Mouse (Mus musculus): Measurements from ENCODE around the gene Acot5.
"Not testable (repeated sequence)": the region's sequence is repeated elsewhere in the genome, so short reads cannot be mapped to it uniquely, and the experiment has no call there.

Gene Acot5

DNA sequence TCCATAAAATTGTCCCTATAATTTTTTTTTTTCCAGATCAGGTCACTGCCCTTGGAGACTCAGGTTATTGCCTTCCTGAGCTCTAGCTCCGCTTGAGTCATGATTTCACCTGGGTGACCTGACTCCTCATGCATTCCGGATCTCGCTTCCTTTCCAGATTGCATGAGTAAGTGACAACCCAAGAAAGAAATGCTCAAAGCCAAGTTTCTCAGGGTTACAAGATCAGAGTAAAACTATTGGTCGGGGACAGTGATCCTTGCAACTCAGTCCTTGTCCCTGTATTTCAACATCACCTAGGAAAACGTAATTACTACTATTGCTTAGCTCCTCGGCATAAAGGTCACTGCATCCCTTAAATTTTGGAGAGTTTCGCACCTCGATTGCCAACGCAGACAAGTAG, at the start of gene Acot5:
TSS of gene Acot5 (plus strand) at position 340 of the 400 bp plus-strand sequence.
- no peak for DNase-seq

DNA sequence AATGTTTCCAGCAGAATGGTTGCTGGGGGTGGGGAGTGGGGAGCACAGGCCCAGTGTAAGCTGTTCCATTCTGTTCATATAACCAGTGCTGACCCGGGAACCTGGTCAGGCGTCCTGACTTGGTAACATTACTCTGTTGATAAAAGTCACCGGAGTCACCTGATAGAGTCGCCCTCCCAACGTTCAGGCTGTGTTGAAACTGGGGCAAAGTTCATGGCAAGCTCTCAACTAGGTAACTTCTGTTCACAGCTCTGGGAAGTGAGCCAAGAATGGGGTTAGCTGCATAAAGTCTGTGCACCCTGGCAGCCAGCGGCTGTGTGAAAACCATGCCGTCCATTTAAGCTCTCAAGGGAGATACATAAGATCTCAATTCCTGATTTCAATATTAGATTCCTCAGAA, 48.6 kb upstream of the Acot5 start:
- DNase-seq, result peak; percentile 92

DNA sequence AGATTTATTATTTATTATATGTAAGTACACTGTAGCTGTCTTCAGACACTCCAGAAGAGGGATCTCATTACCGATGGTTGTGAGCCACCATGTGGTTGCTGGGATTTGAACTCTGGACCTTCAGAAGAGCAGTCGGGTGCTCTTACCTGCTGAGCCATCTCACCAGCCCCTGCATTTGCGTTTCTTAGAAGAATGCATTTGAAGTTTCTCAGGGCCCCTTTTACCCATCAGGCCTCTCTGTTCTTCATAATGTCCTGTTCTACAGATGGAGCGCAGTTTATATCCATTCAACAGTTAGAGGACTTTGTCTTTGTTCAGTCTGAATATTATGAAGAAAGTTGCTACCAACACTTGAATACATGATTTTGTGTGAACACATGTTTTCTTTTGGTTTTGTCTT, 46.9 kb upstream of the Acot5 start:
- not testable (repeated sequence) for DNase-seq

DNA sequence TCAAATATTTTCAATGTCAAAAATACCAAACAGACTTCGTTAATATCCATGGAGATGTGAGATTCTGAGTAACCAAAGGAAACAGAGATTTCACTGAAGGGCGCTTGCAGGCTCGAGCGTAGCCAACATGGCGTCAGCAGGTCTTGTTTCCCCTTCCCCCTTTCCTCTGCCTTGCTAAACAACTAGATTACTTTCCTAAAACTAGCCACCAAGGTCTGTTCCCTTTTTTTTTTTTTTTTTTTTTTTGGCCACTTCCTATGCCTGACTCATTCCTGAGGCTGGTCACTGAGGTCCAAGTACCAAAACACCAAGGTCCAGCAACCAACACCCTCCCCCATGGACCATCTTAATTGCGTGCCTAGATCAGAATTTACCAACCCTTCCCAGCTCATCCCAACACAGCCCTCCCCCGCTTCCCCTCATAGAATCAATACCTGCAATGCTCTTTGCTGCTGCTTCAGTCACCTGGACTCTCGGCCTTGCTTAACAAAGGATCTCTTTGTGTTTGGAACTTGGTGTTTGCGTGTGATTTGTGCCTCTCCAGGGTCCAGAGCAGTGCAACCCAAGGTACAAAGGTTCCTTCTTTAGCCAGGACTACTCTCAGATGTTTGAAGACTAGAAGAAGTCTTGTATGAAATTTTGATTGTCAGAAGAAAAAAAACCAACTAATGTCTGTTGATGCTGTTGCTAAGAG, 45.9 kb upstream of the Acot5 start:
- no peak for DNase-seq

DNA sequence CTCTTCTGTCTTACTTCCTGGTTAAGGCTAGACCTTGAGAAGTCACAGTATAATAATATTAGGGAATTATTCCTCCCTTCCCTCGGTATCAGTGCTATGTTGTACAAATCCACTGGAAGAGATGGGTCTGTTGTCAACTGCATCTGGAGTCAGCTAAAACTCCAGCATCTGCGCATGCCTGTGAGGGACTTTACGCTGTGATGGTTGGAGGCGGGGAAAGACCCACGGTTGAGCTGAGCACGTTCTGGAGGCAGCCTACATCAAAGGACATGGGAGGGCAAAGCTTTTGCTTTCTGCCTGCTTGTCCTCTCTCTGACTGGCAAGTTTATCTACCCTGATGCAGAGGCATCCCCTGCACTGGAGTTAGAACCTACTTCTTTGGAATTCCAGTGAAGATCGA, 43.2 kb upstream of the Acot5 start:
- DNase-seq, result no peak

DNA sequence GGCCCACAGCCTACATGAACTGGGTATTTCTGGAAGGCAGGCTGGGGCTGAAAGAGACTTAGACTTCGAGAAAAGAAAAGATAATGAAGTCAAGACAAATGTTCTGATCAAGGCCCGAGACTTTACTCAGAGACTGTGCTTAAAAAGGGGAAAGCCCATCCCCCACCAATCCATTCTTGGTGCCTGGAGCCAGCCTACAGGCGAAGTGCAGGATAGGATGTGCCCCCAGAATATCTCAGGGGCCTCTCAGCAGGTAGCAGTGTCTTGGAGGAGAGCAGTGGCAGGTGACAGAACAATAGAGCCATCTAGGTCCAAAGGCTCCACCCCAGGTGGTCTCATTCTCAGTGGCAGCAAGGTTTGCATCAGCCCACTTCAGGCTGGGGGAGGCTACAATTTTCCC, 40.8 kb upstream of the Acot5 start:
- DNase-seq, result not testable (repeated sequence)

DNA sequence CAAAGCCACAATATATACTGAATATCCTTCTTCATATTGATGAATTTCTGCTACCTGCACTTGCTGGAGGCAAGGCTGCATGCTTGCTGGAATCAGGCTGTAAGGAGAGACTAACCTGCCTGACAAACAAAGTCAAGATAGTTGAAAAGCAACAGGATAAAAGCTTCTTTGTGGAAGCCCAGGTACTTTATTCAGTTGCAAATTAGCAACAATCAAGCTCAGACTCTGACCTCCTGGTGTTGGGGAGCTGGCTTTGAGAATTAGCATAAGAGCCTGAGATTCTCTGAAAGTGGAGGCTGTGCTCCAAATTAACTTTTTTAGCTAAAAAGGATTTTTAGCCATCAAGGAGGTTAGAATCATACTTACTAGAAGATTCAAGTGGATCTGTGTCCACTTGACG, 40.1 kb upstream of the Acot5 start:
- not testable (repeated sequence) for DNase-seq

DNA sequence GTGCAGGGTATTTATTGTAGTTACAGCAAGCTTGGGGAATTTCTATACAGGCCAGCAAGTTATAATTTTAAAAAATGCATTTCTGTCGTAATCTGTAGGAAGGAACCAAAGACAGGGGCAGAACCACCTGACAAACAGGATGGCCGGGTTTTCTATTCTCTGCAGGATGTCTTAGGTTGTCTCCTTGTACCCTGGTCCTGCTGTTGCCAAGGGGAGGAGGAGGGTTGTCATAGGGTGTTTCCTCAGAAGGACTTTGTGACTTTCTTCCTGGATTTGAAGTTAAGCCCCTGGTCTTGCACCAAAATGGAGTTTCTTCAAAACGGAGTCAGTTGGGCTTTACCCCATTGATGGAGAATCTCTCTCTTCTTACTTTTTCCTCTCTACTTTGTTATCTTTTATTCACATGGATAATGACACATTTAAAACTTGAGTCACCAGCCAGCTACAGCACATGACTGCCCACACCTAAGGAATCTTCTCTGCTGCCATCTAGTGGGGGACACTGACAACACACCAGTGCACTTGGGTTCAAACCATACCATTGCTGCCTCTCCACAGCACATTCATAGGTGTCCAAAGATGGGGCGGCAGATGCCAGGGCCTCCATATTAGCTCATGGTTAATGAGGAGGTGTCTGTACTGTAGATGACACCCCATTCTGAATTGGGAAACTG, 38.3 kb upstream of the Acot5 start:
- DNase-seq, result peak; percentile 92

DNA sequence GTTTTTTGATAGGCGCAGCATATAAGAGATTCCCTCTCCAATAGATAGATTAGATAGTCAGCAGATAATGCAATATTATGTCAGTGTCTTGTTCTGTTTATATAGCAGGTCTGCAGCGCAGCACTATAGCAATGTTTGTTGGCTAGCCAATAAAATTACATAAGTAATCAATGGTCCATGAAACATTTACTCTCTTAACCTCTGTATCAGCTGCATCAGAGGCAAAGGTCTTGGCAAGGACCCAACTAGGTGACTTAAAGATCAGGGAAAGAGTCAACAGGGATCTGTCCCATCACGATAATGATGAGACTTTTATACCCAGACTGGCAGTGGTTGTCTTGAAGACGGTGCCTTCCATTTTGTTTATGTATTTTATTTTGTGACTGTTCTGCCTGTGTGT, 36.3 kb upstream of the Acot5 start:
- DNase-seq, result no peak

DNA sequence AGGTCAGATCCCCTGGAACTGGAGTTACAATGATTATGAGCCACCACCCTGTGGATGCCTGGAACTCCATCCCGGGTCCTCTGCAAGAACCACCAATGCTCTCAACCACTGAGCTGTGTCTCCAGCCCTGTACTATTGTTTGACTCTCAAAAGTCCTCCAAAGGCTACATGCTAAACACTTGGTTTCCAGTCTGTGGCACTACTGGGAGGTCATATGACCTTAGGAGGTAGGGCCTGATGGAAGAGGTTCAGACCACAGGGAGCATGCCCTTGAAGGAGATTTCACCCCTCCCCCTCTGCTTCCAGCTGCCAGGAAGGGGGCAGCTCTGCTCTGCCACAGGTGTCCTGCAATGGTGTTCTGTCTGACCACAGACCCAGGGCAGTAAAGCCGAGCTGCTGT, 35.8 kb upstream of the Acot5 start:
- DNase-seq, result not testable (repeated sequence)

DNA sequence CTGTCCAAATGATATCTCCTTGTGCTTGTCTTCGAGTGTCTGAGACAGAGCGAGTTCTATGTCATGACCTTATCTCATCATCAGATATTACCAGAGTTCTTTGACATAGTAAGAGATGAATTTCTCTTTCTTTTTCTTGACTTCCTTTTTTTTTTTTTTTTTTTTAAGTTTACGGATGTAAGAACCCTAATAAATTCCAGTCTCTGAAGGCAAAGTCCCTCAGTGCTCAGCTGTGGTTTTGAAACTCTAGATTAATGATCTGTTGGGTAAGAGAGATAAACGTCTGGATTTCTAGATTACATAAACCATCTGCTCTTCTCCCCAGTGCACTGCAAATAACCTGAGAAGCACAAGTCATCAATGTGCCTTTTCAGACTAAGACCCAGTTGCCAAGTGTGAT, 35.0 kb upstream of the Acot5 start:
- DNase-seq, result no peak

DNA sequence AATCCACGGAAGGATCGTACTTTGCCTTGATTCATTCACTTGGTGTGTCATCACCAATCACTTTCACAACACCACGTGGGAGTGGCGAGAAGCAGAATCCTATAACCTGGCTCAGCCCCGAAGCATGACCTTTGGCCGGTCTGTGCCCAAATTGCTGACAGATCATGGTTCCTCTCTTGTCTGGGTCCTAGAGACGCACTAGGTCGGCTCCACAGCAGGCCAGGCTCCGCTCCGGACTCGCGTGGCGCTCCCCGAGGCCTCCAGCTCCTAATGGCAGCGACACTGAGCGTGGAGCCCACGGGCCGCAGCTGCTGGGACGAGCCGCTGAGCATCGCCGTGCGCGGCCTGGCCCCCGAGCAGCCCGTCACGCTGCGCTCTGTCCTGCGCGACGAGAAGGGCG, 30.9 kb upstream of the Acot5 start, which contains the start of gene Acot4:
TSS of gene Acot4 (plus strand) at position 139 of the 400 bp plus-strand sequence.
- peak; percentile 58 for DNase-seq

DNA sequence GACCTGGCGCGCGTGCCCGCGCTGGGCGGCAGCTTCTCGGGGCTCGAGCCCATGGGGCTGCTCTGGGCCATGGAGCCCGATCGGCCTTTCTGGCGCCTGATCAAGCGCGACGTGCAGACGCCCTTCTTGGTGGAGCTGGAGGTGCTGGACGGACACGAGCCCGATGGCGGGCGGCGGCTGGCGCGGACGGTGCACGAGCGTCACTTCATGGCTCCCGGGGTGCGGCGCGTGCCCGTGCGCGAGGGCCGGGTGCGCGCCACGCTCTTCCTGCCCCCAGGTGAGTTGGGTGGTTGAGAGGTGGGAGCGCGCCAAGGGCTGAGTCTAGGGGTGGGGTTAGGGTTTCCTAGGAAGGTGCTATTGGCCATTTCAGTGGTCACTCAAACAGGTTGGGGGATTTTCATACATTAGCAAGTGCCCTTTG, 30.4 kb upstream of the Acot5 start, which contains the start of gene Gm49366:
TSS of gene Gm49366 (plus strand) at position 245 of the 421 bp plus-strand sequence.
- peak; percentile 47 for DNase-seq

DNA sequence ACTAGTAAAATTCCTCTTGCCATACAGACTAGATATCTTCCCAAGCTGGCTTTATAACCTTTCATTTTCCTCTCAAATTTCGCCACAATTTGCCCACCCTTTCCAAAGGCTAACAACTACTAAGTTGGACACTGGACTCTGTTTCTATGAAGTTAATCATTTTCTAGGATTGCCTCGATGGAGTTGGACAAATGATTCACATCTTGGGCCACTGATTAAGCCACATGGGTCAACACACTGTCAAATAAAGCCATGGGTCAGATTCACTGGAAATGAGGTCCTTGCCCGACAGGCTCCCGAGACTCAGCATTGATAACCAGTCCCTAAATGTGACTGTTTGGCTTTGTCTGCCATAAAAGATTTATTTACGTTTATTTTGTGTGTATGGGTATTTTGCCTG, 26.9 kb upstream of the Acot5 start:
- no peak for DNase-seq

DNA sequence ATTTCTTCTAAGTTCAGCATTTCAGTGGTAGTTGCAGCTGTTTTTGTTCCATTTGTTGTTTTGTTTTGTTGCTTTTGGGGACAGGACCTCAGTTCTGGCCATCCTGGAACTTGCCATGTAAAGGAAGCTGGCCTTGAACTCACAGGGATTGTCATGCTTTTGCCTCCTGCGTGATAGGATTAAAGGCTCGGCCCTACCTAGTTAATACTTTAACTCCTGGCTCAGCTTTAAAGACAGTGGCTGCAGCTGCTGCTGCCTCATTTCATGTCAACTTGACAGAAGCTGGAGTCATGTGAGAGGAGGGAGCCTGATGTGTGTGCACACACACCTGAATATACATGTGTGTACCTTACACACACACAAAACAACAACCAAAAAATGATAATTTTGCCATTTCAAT, 25.1 kb upstream of the Acot5 start:
- no peak for DNase-seq

DNA sequence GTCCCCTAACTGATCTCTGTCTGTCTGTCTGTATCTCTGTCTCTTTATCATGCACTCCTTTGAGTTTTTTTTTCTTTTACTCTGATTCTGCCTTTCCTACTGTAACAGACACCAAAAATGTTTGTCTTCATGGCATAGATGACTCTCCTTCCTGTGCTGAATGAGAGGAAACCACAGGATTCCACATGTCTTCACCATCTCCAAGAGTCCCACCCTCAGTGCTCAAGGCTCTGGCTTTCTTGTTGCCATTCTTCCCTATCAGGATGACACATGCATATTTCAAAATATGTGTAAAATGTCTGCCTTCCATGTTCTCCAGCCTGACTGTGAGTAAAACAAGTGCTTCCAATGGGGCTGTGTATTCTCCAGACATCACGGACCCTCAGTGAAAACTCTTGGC, 22.2 kb upstream of the Acot5 start:
- DNase-seq, result no peak

DNA sequence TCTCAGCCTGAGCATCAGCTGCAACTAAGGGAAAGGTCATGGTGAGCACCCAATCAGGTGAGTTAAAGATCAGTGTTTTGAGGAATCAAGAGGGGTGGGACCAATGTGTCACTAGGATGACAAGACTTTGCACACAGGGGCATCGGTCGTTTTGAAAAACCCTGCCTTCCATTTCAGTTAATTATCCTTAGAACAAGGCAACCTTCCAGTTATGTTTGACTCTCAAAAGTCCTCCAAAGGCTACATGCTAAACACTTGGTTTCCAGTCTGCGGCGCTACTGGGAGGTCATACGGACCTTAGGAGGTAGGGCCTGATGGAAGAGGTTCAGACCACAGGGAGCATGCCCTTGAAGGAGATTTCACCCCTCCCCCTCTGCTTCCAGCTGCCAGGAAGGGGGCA, 18.4 kb upstream of the Acot5 start:
- DNase-seq, result not testable (repeated sequence)

DNA sequence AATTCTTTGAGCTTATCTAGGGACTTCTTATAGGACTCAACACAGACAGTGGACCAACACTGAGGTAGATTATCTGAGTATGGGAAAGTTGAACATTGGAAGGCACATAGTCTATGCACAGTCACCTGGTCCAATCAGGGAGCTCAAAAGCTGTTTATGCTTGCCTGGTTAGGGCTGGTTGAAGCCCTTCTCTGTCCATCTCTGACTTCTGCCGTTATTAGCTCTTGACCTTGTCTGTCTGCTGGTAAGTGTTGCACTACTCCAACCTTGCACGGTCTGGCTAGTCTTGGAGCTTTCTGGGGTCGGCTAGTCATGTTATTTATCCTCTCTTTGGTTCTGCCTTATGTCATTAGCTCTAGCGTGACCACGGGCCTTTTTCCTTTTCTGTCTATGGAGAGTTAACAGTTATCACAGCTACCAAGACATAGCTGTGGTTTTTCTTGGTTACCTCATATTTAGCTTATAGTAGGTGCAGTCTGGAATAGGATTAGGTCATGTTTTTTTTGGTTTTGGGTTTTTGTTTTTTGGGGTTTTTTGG, 17.1 kb upstream of the Acot5 start, which contains the start of gene Acot3:
TSS of gene Acot3 (plus strand) at position 208 of the 538 bp plus-strand sequence.
- DNase-seq, result no peak

DNA sequence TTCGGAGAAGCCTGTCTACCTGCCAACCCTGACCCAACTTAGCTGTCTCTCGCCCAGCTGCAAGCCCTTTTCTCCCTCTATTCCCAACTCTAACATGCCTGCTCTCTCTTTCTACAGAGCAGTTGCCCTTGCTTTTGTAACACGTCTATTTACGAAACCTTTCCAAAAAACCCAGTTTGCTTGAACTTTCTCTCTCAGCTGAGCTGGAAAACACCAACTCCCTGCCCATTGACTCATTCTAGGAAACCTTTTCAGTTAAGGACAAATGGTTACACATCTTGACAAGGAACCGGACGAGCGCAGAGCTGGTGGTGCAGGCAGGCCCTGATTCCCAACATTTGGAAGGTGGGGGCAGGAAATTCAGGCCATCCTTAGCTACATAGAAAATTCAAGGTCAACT, 16.5 kb upstream of the Acot5 start:
- no peak for DNase-seq

DNA sequence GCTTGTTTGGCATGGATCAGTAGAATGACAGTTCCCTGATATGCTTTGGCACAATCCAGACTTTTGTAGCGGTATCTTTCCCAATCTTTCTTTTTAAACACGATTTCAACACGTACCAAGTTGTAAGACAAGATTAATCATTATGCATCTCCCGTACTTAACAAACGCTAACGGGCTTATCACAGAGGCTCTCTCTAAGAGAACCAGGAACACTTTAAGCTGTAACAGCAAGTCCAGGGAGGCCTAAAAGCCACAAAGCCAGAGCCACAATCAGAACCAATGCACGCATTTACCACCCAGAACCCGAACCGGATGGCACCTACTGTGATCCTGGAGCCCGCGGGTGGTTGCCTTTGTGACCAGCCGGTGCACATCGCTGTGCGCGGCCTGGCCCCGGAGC, 16.0 kb upstream of the Acot5 start:
- no peak for DNase-seq

DNA sequence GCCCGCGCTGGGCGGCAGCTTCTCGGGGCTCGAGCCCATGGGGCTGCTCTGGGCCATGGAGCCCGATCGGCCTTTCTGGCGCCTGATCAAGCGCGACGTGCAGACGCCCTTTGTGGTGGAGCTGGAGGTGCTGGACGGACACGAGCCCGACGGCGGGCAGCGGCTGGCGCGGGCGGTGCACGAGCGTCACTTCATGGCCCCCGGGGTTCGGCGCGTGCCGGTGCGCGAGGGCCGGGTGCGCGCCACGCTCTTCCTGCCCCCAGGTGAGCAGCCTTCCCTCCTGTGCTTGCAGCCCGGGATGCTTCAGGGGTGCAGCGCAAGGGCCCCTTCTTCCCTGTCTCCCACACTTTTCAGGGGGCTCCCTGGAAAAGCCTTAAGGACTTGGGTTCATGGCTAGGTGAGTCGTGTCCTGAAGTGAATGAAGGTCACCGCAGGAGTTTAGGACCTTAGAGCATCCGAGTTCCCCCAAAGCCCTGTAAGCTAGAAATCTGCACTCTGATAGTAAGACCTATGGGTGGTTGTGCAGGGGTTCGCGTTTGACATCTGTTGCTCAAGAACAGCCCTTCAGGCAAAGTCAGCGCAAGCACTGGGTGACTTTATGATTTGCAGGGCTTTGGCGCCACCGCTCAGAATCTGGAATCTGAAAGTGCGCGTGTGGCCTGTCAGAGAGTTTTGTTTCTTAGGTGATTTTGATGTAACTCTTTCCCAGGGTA, 15.3 kb upstream of the Acot5 start:
- DNase-seq, result peak; percentile 11

DNA sequence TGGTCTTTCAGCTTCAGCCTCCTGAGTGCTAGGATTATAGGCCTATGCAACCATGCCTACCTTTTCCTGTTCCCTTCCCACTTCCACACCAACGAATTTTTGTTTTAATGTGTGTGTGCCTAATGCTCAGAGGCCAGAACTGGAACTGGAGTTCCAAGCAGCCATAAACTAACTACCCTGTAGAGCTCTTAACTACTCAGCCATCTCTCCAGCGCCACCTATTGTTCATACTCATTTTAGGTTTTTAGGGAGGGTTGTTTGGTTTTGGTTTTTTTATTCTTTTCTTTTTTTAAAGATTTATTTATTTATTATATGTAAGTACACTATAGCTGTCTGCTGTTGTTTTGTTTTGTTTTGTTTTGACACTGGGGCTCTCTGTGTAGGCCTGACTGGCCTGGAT, 8.2 kb upstream of the Acot5 start:
- peak; percentile 60 for DNase-seq

DNA sequence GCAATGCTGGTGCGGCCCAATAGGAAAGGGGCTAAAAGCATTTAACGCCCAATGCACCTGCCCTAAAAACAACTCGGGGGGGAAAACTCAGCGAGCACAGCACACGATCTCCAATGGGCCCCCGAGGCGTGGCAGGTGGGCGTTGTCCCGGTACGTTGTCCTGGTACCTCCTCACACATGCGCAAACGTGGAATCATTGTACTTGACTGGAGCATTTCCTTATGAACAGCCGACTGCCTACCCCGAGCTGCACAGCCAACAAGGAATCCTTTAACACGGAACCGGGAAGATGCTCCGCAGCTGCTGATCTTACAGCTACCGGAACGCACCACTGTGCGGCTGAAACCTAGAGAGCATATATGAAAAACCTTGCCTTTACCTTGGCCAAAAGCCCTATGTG, 6.8 kb upstream of the Acot5 start:
- no peak for DNase-seq

Measured in lung, postnatal 36 days (tissue).